In genomic region chr17:81391478-81391877, GRCm38 (mm10) we compare ENCODE assay signal across 24 mouse cellular contexts. TPM values are rescaled to one million over a fixed set of nuclear protein-coding genes. Genes with fewer than 3 reads are reported as not detected.
"Had no signal": no experiment of that assay in that cellular context is flagged by ENCODE, and none has a peak within 500 bp of the region (broad histone marks: within the 10 kb centered on the region; RNA-seq: fewer than 3 reads in every experiment).

No protein-coding gene starts in this region.

- H3K27ac ChIP-seq: limb, embryonic 10.5 days; limb, embryonic 13.5 days; liver, embryonic 12.5 days; liver, embryonic 15.5 days; macrophage; midbrain, embryonic 10.5 days; midbrain, embryonic 13.5 days had no signal

- H3K4me3 ChIP-seq: limb, embryonic 10.5 days; limb, embryonic 13.5 days; liver, embryonic 12.5 days; liver, embryonic 15.5 days; midbrain, embryonic 10.5 days; midbrain, embryonic 13.5 days had no signal

- H3K4me1 ChIP-seq: liver, embryonic 12.5 days; liver, embryonic 15.5 days; midbrain, embryonic 10.5 days; midbrain, embryonic 13.5 days had no signal

- H3K4me2 ChIP-seq: limb, embryonic 13.5 days; liver, embryonic 12.5 days; liver, embryonic 15.5 days; midbrain, embryonic 13.5 days had no signal

- H3K36me3 ChIP-seq: liver, embryonic 12.5 days; liver, embryonic 15.5 days; midbrain, embryonic 10.5 days had no signal

- H3K9me3 ChIP-seq: limb, embryonic 10.5 days; limb, embryonic 13.5 days; liver, embryonic 12.5 days; liver, embryonic 15.5 days; midbrain, embryonic 10.5 days; midbrain, embryonic 13.5 days had no signal

- DNase-seq: kidney, adult 8-10 months; kidney, postnatal 36 days; liver; lung, adult 18-20 months; retina, postnatal 1 day; right cerebral cortex, postnatal 25 days; spleen, adult 18-20 months; thymus, adult 2 months; thymus, postnatal 14 days; thymus, postnatal 4 days had no signal

- H3K27me3 ChIP-seq: limb, embryonic 13.5 days; liver, embryonic 12.5 days; liver, embryonic 15.5 days; midbrain, embryonic 13.5 days had no signal

- H3K9ac ChIP-seq: limb, embryonic 13.5 days; liver, embryonic 12.5 days; liver, embryonic 15.5 days; midbrain, embryonic 13.5 days had no signal

- ATAC-seq: intestine, postnatal 0 days; liver, embryonic 12.5 days; midbrain, embryonic 13.5 days; midbrain, embryonic 16.5 days had no signal

RNA-seq across cellular contexts. Expression of gene Gm11096, which starts 50.1 kb away (rescaled TPM):
- polyA plus RNA-seq: intestine, embryonic 14.5 days; intestine, postnatal 0 days; limb, embryonic 10.5 days; limb, embryonic 13.5 days; liver, embryonic 12.5 days; liver, embryonic 15.5 days; lung, embryonic 16.5 days; macrophage; midbrain, embryonic 10.5 days; midbrain, embryonic 13.5 days; midbrain, embryonic 16.5 days; neural tube, embryonic 11.5 days; neural tube, embryonic 14.5 days; stomach, embryonic 16.5 days; thymus, adult 2 months had no signal
